Mouse (Mus musculus) hindbrain, embryonic 13.5 days (tissue): Measurements from ENCODE around the gene 1700080O16Rik. TPM values are rescaled to one million over a fixed set of nuclear protein-coding genes. Genes with fewer than 3 reads are reported as not detected.

ENCODE experiments used
- ATAC-seq: fragments of 200-750 bp; cut with Nextera tagmentation; 2 replicates; pipeline ENCODE4 v1.8.0; 2017; ENCODE audit warnings: moderate TSS enrichment; ENCODE audit not compliant: low FRiP score
- H3K27ac ChIP-seq: fragments of 300-500 bp; sonication (generic); 2 replicates; pipeline ENCODE4 v1.5.1; 2015; ENCODE audit warnings: inconsistent platforms, mild to moderate bottlenecking, moderate library complexity
- H3K27me3 ChIP-seq: fragments of 300-500 bp; sonication (generic); 2 replicates; pipeline ENCODE4 v1.6.1; 2015; ENCODE audit warnings: mild to moderate bottlenecking, inconsistent platforms
- H3K36me3 ChIP-seq: fragments of 300-500 bp; sonication (generic); 2 replicates; pipeline ENCODE4 v1.6.1; 2015; ENCODE audit warnings: mild to moderate bottlenecking, inconsistent platforms
- H3K4me1 ChIP-seq: fragments of 300-500 bp; sonication (generic); replicated peaks from 2 replicates; pipeline ENCODE4 v1.6.1; 2015; ENCODE audit warnings: inconsistent platforms
- H3K4me2 ChIP-seq: fragments of 300-500 bp; sonication (generic); 2 replicates; pipeline ENCODE4 v1.6.1; 2015; ENCODE audit warnings: inconsistent platforms, mild to moderate bottlenecking, moderate library complexity
- H3K4me3 ChIP-seq: fragments of 300-500 bp; sonication (generic); 2 replicates; pipeline ENCODE4 v1.5.1; 2015; ENCODE audit warnings: mild to moderate bottlenecking, inconsistent platforms
- H3K9ac ChIP-seq: fragments of 300-500 bp; sonication (generic); 2 replicates; pipeline ENCODE4 v1.6.1; 2015; ENCODE audit warnings: mild to moderate bottlenecking, inconsistent platforms
- H3K9me3 ChIP-seq: fragments of 300-500 bp; sonication (generic); 2 replicates; pipeline ENCODE4 v1.6.1; 2016; ENCODE audit warnings: inconsistent platforms
- WGBS: fragments of 180-500 bp; shearing (Covaris S2); methylation state at CpG from one replicate; pipeline ENCODE4 v1.1.7; 2015; 5-methylcytosine and 5-hydroxymethylcytosine counted together
- polyA plus RNA-seq: library from polyadenylated mRNA; unstranded; fragments of >200 nt; fragmentation: Nextera tagmentation; extraction: Ambion mirVana; gene quantifications from 2 replicates; pipeline ENCODE4 v1.2.1, GENCODE M21; 2015

The 1700080O16Rik gene
- polyA plus RNA-seq: not detected in 2 replicates

- Histone ChIP-seq H3K4me1 (no peaks in the 10 kb centered on the region), H3K36me3 (no peaks in the 10 kb centered on the region), H3K9ac (no peak within 1 kb of the TSS), H3K9me3 (no peaks in the 10 kb centered on the region), H3K27me3 (no peaks in the 10 kb centered on the region), H3K27ac (no peak within 1 kb of the TSS), H3K4me2 (no peak within 1 kb of the TSS), H3K4me3 (no peak within 1 kb of the TSS)
- ATAC-seq: no peak
- 95% methylated on average over 12 of the region's 12 CpGs for WGBS
These were observed at the start of gene 1700080O16Rik for GRCm38 (mm10) chrX:51972672-51973071. 1700080O16Rik (minus strand) TSS chrX:51972772.

- no peak for ATAC-seq
- H3K9ac ChIP-seq: no peak overlapping the region
- no peaks in the 10 kb centered on the region for H3K36me3 ChIP-seq
These were observed 45.1 kb upstream of the 1700080O16Rik start for GRCm38 (mm10) chrX:52017660-52018059.

GRCm38 (mm10) chrX:52000072-52000471 lies 27.5 kb upstream of the 1700080O16Rik start:
- WGBS: 83% methylated on average over 5 of the region's 5 CpGs
- Histone ChIP-seq H3K36me3 (no peaks in the 10 kb centered on the region), H3K27me3 (no peaks in the 10 kb centered on the region), H3K4me2 (no peak overlapping the region), H3K9ac (no peak overlapping the region), H3K4me1 (no peaks in the 10 kb centered on the region), H3K27ac (no peak overlapping the region), H3K4me3 (no peak overlapping the region), H3K9me3 (no peaks in the 10 kb centered on the region)
- no peak for ATAC-seq

More at GRCm38 (mm10) chrX:52017660-52018059, 45.1 kb upstream of the 1700080O16Rik start:
- no peak overlapping the region for H3K4me2 ChIP-seq
- WGBS: 30% methylated on average over 9 of the region's 9 CpGs
- H3K27me3 ChIP-seq: no peaks in the 10 kb centered on the region
- H3K9me3 ChIP-seq: no peaks in the 10 kb centered on the region
- H3K27ac ChIP-seq: no peak overlapping the region
- no peaks in the 10 kb centered on the region for H3K4me1 ChIP-seq
- no peak overlapping the region for H3K4me3 ChIP-seq

GRCm38 (mm10) chrX:51999426-51999825 lies 26.9 kb upstream of the 1700080O16Rik start:
- H3K4me3 ChIP-seq: no peak overlapping the region
- no peak for ATAC-seq
- H3K36me3 ChIP-seq: no peaks in the 10 kb centered on the region
- no peaks in the 10 kb centered on the region for H3K4me1 ChIP-seq
- no peak overlapping the region for H3K27ac ChIP-seq
- no peaks in the 10 kb centered on the region for H3K9me3 ChIP-seq
- H3K9ac ChIP-seq: no peak overlapping the region
- H3K4me2 ChIP-seq: no peak overlapping the region
- H3K27me3 ChIP-seq: no peaks in the 10 kb centered on the region
- WGBS: 79% methylated on average over 4 of the region's 4 CpGs

- no peak overlapping the region for H3K4me2 ChIP-seq
- no peak for ATAC-seq
- H3K27ac ChIP-seq: no peak overlapping the region
- no peak overlapping the region for H3K9ac ChIP-seq
- H3K36me3 ChIP-seq: no peaks in the 10 kb centered on the region
- WGBS: 80% methylated on average over 4 of the region's 4 CpGs
- H3K9me3 ChIP-seq: no peaks in the 10 kb centered on the region
- H3K27me3 ChIP-seq: no peaks in the 10 kb centered on the region
- H3K4me1 ChIP-seq: no peaks in the 10 kb centered on the region
- H3K4me3 ChIP-seq: no peak overlapping the region
These were observed 3.8 kb upstream of the 1700080O16Rik start for GRCm38 (mm10) chrX:51976361-51976760.

- no peak overlapping the region for H3K9ac ChIP-seq
- H3K4me3 ChIP-seq: no peak overlapping the region
- H3K4me1 ChIP-seq: no peaks in the 10 kb centered on the region
- no peak overlapping the region for H3K4me2 ChIP-seq
- no peak overlapping the region for H3K27ac ChIP-seq
- no peaks in the 10 kb centered on the region for H3K36me3 ChIP-seq
- H3K9me3 ChIP-seq: no peaks in the 10 kb centered on the region
- no peak for ATAC-seq
- H3K27me3 ChIP-seq: no peaks in the 10 kb centered on the region
These were observed 2.0 kb upstream of the 1700080O16Rik start for GRCm38 (mm10) chrX:51974618-51975017.

- no peak for ATAC-seq
- Histone ChIP-seq H3K27ac (no peak overlapping the region), H3K9me3 (no peaks in the 10 kb centered on the region), H3K4me2 (no peak overlapping the region), H3K4me1 (no peaks in the 10 kb centered on the region), H3K27me3 (no peaks in the 10 kb centered on the region), H3K4me3 (no peak overlapping the region), H3K9ac (no peak overlapping the region), H3K36me3 (no peaks in the 10 kb centered on the region)
- WGBS: 80% methylated on average over 3 of the region's 3 CpGs
These were observed 24.5 kb downstream of the 1700080O16Rik start for GRCm38 (mm10) chrX:51948071-51948470.

GRCm38 (mm10) chrX:51938076-51938475 lies 34.5 kb downstream of the 1700080O16Rik start:
- no peak for ATAC-seq
- H3K27me3 ChIP-seq: no peaks in the 10 kb centered on the region
- 48% methylated on average over 5 of the region's 5 CpGs for WGBS
- H3K4me1 ChIP-seq: no peaks in the 10 kb centered on the region
- H3K27ac ChIP-seq: no peak overlapping the region
- no peak overlapping the region for H3K9ac ChIP-seq
- H3K4me2 ChIP-seq: no peak overlapping the region
- no peaks in the 10 kb centered on the region for H3K36me3 ChIP-seq
- no peaks in the 10 kb centered on the region for H3K9me3 ChIP-seq
- no peak overlapping the region for H3K4me3 ChIP-seq

GRCm38 (mm10) chrX:51919091-51919490 lies 53.5 kb downstream of the 1700080O16Rik start:
- H3K27me3 ChIP-seq: no peaks in the 10 kb centered on the region
- 85% methylated on average over 4 of the region's 4 CpGs for WGBS
- no peak for ATAC-seq
- no peak overlapping the region for H3K4me3 ChIP-seq
- no peaks in the 10 kb centered on the region for H3K4me1 ChIP-seq
- H3K27ac ChIP-seq: no peak overlapping the region
- no peak overlapping the region for H3K4me2 ChIP-seq
- no peak overlapping the region for H3K9ac ChIP-seq
- H3K9me3 ChIP-seq: no peaks in the 10 kb centered on the region
- H3K36me3 ChIP-seq: no peaks in the 10 kb centered on the region

Other genes with a start within 250 kb of the 1700080O16Rik start
- not detected in 2 replicates for gene Usp26, start 171.5 kb downstream of the 1700080O16Rik start, polyA plus RNA-seq
- 10.3 and 11.8 TPM in 2 replicates for gene Gpc4, start 192.5 kb upstream of the 1700080O16Rik start, polyA plus RNA-seq